Mouse (Mus musculus) myocyte (in vitro differentiated cells): ENCODE results near the gene Fetub. TPM values are rescaled to one million over a fixed set of nuclear protein-coding genes. Genes with fewer than 3 reads are reported as not detected.

Source experiments
- H3K27me3 ChIP-seq: one replicate; pipeline ENCODE4 v1.6.1; 2011; ENCODE audit not compliant: control insufficient read depth, insufficient read depth, insufficient read length
- H3K36me3 ChIP-seq: one replicate; pipeline ENCODE4 v1.6.1; 2011; ENCODE audit not compliant: control insufficient read depth, insufficient read depth
- H3K4me2 ChIP-seq: one replicate; pipeline ENCODE4 v1.6.1; 2011; ENCODE audit warnings: low read depth, control low read depth
- H3K4me3 ChIP-seq: one replicate; pipeline ENCODE4 v1.5.1; 2011; ENCODE audit warnings: mild to moderate bottlenecking, control low read depth, moderate library complexity
- H3K79me2 ChIP-seq: one replicate; pipeline ENCODE4 v1.6.1; 2011; ENCODE audit not compliant: control insufficient read depth, insufficient read depth
- H3ac ChIP-seq: one replicate; pipeline ENCODE4 v1.6.1; 2011; ENCODE audit not compliant: control insufficient read depth, insufficient read length
- CEBPB ChIP-seq: IDR thresholded peaks from 2 replicates; pipeline ENCODE4 v1.6.1; 2011; ENCODE audit warnings: mild to moderate bottlenecking, moderate library complexity; ENCODE audit not compliant: poor library complexity, insufficient read depth, severe bottlenecking
- E2F4 ChIP-seq: IDR thresholded peaks from one replicate; pipeline ENCODE4 v1.6.1; 2011; ENCODE audit warnings: mild to moderate bottlenecking, control low read depth, moderate library complexity; ENCODE audit not compliant: insufficient read depth
- MAX ChIP-seq: IDR thresholded peaks from one replicate; pipeline ENCODE4 v1.6.1; 2011; ENCODE audit warnings: low read depth, mild to moderate bottlenecking, control low read depth
- MYOD1 ChIP-seq, 3 experiments: IDR thresholded peaks; one replicate each; pipeline ENCODE4 v1.6.1; 2011; ENCODE audit warnings: control low read depth in 2 of 3, low read depth in 2 of 3, mild to moderate bottlenecking in 2 of 3, moderate library complexity in 1 of 3; ENCODE audit not compliant: insufficient read length in 2 of 3, control insufficient read depth in 1 of 3
- MYOG ChIP-seq, 3 experiments: IDR thresholded peaks; one replicate each; pipeline ENCODE4 v1.6.1; 2011; ENCODE audit warnings: control low read depth in 2 of 3, low read depth in 2 of 3, mild to moderate bottlenecking in 2 of 3; ENCODE audit not compliant: insufficient read length in 2 of 3, control insufficient read depth in 1 of 3, insufficient read depth in 1 of 3
- POLR2A ChIP-seq: IDR thresholded peaks from one replicate; pipeline ENCODE4 v1.6.1; 2011; ENCODE audit warnings: low read depth, mild to moderate bottlenecking, control low read depth, moderate library complexity; ENCODE audit not compliant: insufficient read length
- POLR2AphosphoS2 ChIP-seq: IDR thresholded peaks from one replicate; pipeline ENCODE4 v1.6.1; 2011; ENCODE audit warnings: low read depth, control low read depth; ENCODE audit not compliant: insufficient read length
- REST ChIP-seq: IDR thresholded peaks from one replicate; pipeline ENCODE4 v1.6.1; 2011; ENCODE audit warnings: mild to moderate bottlenecking, control low read depth, moderate library complexity; ENCODE audit not compliant: insufficient read depth, insufficient read length
- SRF ChIP-seq: IDR thresholded peaks from one replicate; pipeline ENCODE4 v1.6.1; 2011; ENCODE audit warnings: low read depth; ENCODE audit not compliant: control insufficient read depth, insufficient read length
- TCF12 ChIP-seq: IDR thresholded peaks from one replicate; pipeline ENCODE4 v1.6.1; 2011; ENCODE audit warnings: mild to moderate bottlenecking, control low read depth; ENCODE audit not compliant: poor library complexity, insufficient read depth, severe bottlenecking
- TCF3 ChIP-seq: IDR thresholded peaks from one replicate; pipeline ENCODE4 v1.6.1; 2011; ENCODE audit warnings: low read depth, control low read depth; ENCODE audit not compliant: insufficient read length
- USF1 ChIP-seq: IDR thresholded peaks from one replicate; pipeline ENCODE4 v1.6.1; 2011; ENCODE audit warnings: low read depth, mild to moderate bottlenecking, control low read depth, moderate library complexity
- polyA plus RNA-seq: library from polyadenylated mRNA; unstranded; fragments of >200 nt; fragmentation: generic; extraction: Trizol; gene quantifications from one replicate; pipeline ENCODE4 v1.2.1, GENCODE M21; 2012; ENCODE audit warnings: missing spikeins

Gene Fetub
- polyA plus RNA-seq, 1 experiment = 1.7 TPM

- Histone ChIP-seq H3K36me3 (no peaks in the 10 kb centered on the region), H3K79me2 (no peaks in the 10 kb centered on the region), H3K4me2 (no peak overlapping the region), H3ac (no peak overlapping the region), H3K27me3 (peaks cover 20% of the 10 kb centered on the region), H3K4me3 (no peak overlapping the region)
- no peak for TF ChIP-seq E2F4
- TF ChIP-seq REST = no peak
- TF ChIP-seq TCF3 = no peak
- TF ChIP-seq MYOD1 (IDR thresholded peaks at IDR 0.05; ENCODE audit: control insufficient read depth in 1 of 3, insufficient read length in 2 of 3, low read depth in 2 of 3) = no peak
- no peak for TF ChIP-seq TCF12
- no peak for TF ChIP-seq POLR2AphosphoS2
- TF ChIP-seq USF1 = no peak
- no peak for TF ChIP-seq CEBPB
- no peak for TF ChIP-seq POLR2A
- TF ChIP-seq MAX = no peak
- no peak for TF ChIP-seq SRF
- TF ChIP-seq MYOG (IDR thresholded peaks at IDR 0.05; ENCODE audit: control insufficient read depth in 1 of 3, insufficient read depth in 1 of 3, insufficient read length in 2 of 3, low read depth in 2 of 3) = no peak
These were observed 26.4 kb upstream of the Fetub start for GRCm38 (mm10) chr16:22891733-22892154.

DNA sequence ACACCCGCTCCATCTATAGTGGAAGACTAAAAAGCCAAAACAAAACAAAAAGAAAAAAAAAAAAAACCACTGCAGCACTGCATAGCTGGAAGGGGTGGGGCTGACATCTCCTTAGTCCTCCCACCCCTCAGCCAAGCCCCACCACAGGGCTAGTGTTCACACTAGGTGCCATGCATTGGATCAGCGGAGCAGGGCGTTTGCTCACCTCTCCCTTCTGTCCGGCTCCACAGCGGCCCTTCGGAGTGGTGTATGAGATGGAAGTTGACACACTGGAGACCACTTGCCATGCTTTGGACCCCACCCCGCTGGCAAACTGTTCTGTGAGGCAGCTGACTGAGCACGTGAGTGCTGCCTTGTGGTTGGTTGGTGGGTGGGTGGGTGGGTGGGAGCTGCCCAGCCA, 24.0 kb upstream of the Fetub start:
- Histone ChIP-seq H3K36me3 (no peaks in the 10 kb centered on the region), H3K79me2 (no peaks in the 10 kb centered on the region), H3K27me3 (peaks cover 20% of the 10 kb centered on the region), H3K4me3 (no peak overlapping the region), H3K4me2 (no peak overlapping the region), H3ac (no peak overlapping the region)
- TF ChIP-seq MYOD1 (IDR thresholded peaks at IDR 0.05; ENCODE audit: control insufficient read depth in 1 of 3, insufficient read length in 2 of 3, low read depth in 2 of 3) (no peak), E2F4 (no peak), POLR2AphosphoS2 (no peak), REST (no peak), TCF12 (no peak), USF1 (no peak), CEBPB (no peak), MYOG (IDR thresholded peaks at IDR 0.05; ENCODE audit: control insufficient read depth in 1 of 3, insufficient read depth in 1 of 3, insufficient read length in 2 of 3, low read depth in 2 of 3) (no peak), SRF (no peak), MAX (no peak), POLR2A (no peak), TCF3 (no peak)

GRCm38 (mm10) chr16:22896618-22897017, 21.5 kb upstream of the Fetub start:
- H3K27me3 ChIP-seq = peaks cover 20% of the 10 kb centered on the region
- TF ChIP-seq MYOD1 (IDR thresholded peaks at IDR 0.05; ENCODE audit: control insufficient read depth in 1 of 3, insufficient read length in 2 of 3, low read depth in 2 of 3) = no peak
- TF ChIP-seq REST = no peak
- TF ChIP-seq SRF = no peak
- no peak for TF ChIP-seq USF1
- no peak for TF ChIP-seq E2F4
- no peak for TF ChIP-seq MYOG (IDR thresholded peaks at IDR 0.05; ENCODE audit: control insufficient read depth in 1 of 3, insufficient read depth in 1 of 3, insufficient read length in 2 of 3, low read depth in 2 of 3)
- H3K4me3 ChIP-seq = no peak overlapping the region
- H3ac ChIP-seq = no peak overlapping the region
- no peaks in the 10 kb centered on the region for H3K79me2 ChIP-seq
- H3K4me2 ChIP-seq = no peak overlapping the region
- no peaks in the 10 kb centered on the region for H3K36me3 ChIP-seq

DNA sequence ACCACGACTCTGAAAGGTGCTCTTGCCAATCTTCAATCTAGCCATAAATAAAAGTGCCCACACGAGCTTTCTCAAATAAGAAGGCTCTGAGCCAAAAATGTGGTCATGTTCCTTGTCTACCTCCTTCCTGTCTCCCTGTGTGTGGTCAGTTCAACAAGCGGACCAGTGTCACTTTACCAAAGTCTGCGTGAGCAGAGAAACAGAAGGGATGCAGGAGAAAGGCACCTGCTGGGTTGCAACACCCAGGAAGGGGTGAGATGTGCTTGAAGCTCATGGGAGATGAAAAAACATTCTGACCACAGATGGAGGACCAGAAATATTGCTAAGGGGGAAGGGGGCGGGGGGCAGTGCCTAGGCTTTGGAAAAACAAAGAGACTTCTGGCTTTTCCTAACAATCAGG, 18.8 kb upstream of the Fetub start:
- TF ChIP-seq POLR2A = no peak
- no peak for TF ChIP-seq SRF
- TF ChIP-seq MYOD1 (IDR thresholded peaks at IDR 0.05; ENCODE audit: control insufficient read depth in 1 of 3, insufficient read length in 2 of 3, low read depth in 2 of 3) = no peak
- TF ChIP-seq TCF12 = no peak
- TF ChIP-seq USF1 = no peak
- no peak for TF ChIP-seq E2F4
- H3K4me2 ChIP-seq = no peak overlapping the region

GRCm38 (mm10) chr16:22899866-22900570, 18.1 kb upstream of the Fetub start:
- TF ChIP-seq MYOG (IDR thresholded peaks at IDR 0.05; ENCODE audit: control insufficient read depth in 1 of 3, insufficient read depth in 1 of 3, insufficient read length in 2 of 3, low read depth in 2 of 3) = no peak
- TF ChIP-seq CEBPB = no peak
- no peak for TF ChIP-seq TCF12
- no peak for TF ChIP-seq TCF3
- no peak for TF ChIP-seq SRF
- no peak for TF ChIP-seq E2F4
- no peak for TF ChIP-seq REST
- TF ChIP-seq POLR2A = no peak
- TF ChIP-seq MAX = no peak
- no peak for TF ChIP-seq USF1
- no peak for TF ChIP-seq MYOD1 (IDR thresholded peaks at IDR 0.05; ENCODE audit: control insufficient read depth in 1 of 3, insufficient read length in 2 of 3, low read depth in 2 of 3)
- no peak for TF ChIP-seq POLR2AphosphoS2
- Histone ChIP-seq H3ac (no peak overlapping the region), H3K79me2 (no peaks in the 10 kb centered on the region), H3K4me3 (no peak overlapping the region), H3K27me3 (peaks cover 12% of the 10 kb centered on the region), H3K36me3 (no peaks in the 10 kb centered on the region), H3K4me2 (no peak overlapping the region)

More for the DNA sequence above, 18.8 kb upstream of the Fetub start:
- Histone ChIP-seq H3K4me3 (no peak overlapping the region), H3K79me2 (no peaks in the 10 kb centered on the region), H3K36me3 (no peaks in the 10 kb centered on the region), H3K27me3 (peaks cover 12% of the 10 kb centered on the region), H3ac (no peak overlapping the region)
